Mouse (Mus musculus): ENCODE results near the gene Fbxo31. TPM values are rescaled to one million over a fixed set of nuclear protein-coding genes. Genes with fewer than 3 reads are reported as not detected.
"Not testable (repeated sequence)": the region's sequence is repeated elsewhere in the genome, so short reads cannot be mapped to it uniquely, and the experiment has no call there.

The Fbxo31 gene
- polyA plus RNA-seq (2015; fragmentation: Nextera tagmentation; extraction: Ambion mirVana), result 14.3 and 18.3 TPM in 2 replicates

- peak; percentile 97 for DNase-seq (ENCODE audit: low spot score)
Observed at GRCm38 (mm10) chr8:121578676-121579451, at the start of gene Fbxo31. Gene Fbxo31, minus strand, starts transcription at chr8:121578806.

- no peak for DNase-seq (ENCODE audit: low spot score)
Observed at GRCm38 (mm10) chr8:121623043-121623442, 44.4 kb upstream of the Fbxo31 start.

DNA sequence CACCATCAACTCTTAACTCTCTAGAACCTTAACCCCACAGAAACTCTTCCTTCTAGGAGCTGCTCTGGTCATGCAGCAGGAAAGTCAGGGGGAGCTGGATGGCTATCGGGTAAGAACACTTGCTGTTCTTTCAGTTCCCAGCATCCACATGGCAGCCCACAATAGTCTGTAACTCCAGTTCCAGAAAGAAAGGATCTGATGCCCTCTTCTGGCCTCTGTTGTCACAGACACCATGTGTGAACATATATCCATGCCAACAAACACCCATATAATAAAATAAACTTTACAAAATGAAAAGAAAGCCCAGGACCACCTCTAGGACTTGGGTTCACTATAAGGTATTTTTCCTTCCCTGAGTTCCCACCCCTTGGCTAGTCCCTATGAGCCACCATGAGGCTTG is 43.3 kb upstream of the Fbxo31 start:
- no peak for DNase-seq (ENCODE audit: low spot score)

- no peak for DNase-seq (ENCODE audit: low spot score)
Observed at GRCm38 (mm10) chr8:121620801-121621516, 42.4 kb upstream of the Fbxo31 start.

DNA sequence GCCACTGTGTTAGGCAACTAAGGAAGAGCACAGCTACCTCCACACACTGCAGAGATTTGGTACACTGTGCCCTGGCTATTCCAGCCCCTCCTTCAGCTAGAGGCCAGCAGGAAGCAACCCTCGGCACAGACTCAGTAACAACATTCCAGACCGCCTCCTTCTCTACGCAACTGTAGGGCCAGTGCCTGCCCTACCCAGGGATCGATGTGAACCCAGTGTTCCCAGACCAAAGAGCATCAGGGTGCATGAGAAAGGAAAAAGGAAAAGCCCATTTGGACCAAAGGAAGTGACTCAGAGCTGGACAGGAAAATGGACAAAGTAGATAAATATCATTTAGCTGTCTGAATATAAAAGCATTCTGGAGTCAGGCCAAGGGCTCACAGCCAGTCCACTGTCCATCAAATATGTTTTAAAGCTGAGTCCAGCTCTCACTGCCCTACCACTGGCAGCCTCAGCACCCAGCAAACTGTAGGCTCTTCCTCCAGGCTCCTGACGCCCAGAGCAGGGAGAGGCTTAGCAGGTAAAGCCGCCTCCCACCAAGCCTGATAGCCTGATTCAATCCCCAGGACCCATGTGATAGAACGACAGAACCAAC is 40.9 kb upstream of the Fbxo31 start:
- DNase-seq (ENCODE audit: low spot score), result no peak

DNA sequence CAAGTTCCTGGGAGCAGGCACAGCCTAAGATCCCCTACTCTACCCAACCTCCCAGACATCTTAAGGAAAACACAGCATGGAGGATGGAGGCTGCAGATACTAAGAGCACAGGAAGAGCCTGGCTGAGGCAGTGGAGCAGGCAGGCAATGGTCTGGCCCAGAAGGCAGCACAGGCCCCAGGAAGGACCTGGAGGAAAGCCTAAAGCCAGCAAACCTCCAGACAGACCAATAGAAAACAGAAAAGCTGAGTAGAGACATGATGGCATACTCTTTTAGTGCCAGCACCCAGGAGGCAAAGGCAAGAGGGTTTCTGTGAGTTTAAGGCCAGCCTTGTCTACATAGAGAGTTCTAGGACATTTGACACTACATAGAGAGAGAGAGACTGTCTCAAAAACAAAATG is 34.8 kb upstream of the Fbxo31 start:
- no peak for DNase-seq (ENCODE audit: low spot score)

DNA sequence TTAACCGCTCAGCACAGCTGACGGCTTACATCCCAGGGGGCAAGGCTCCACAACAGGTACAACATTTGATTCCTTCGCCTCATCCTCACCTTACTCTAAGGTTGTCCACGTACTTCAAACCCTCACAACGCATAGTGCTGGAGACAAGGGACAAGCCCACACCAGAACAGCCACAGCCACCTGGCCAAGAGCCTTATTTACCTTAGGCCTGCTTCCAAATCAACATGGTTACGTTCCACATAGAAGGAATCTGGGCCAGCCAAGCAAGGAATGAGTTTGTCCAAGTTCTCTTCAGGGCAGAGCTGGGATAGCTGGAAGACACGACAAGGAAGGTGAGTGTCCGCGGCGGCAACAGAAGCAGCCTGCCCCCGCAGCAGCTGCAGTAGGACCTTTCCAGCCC is 31.3 kb upstream of the Fbxo31 start:
- no peak for DNase-seq (ENCODE audit: low spot score)

DNA sequence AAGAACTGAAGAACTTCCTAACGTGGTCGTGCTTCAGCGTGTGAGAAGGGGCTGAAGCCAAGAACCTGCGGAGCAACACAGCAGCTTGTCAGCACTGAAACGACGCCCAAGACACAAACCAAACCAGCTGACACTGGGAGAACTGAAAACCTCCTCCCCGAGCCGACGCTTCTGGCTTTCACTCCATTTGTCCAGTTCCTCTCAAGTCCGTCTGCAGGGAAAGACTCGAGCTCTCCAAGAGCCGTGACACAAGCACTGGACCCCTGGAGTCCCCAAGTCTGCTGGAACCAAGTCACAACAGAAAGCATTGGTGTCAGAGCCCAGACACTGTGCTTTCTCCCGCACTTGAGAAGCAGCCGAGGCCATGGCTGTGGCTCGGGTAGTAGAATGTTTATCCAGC is 30.6 kb upstream of the Fbxo31 start:
- DNase-seq (ENCODE audit: low spot score), result no peak

- DNase-seq (ENCODE audit: low spot score), result peak; percentile 33
Observed at GRCm38 (mm10) chr8:121607661-121608060, 29.1 kb upstream of the Fbxo31 start.

DNA sequence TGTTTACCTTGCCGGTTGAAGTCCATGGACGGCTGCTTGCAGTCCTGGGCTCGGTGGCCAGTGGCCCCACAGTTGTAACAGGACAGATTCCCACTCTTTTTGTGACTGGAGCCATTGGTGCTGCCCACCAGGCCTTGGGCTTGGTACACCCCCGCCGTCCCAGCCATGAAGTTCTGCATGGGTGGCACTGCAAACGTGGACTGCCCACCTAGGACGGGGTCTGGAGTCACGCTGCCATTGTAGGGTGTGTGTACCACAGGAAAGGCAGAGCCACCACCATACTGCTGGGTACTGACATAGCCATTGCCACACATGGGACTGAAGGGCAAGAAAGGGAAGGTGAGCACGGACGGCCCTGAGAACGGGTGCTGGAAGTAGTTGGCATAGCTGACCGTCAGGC is 25.2 kb upstream of the Fbxo31 start:
- no peak for DNase-seq (ENCODE audit: low spot score)

- DNase-seq (ENCODE audit: low spot score), result peak; percentile 81
Observed at GRCm38 (mm10) chr8:121602860-121603259, 24.3 kb upstream of the Fbxo31 start.

DNA sequence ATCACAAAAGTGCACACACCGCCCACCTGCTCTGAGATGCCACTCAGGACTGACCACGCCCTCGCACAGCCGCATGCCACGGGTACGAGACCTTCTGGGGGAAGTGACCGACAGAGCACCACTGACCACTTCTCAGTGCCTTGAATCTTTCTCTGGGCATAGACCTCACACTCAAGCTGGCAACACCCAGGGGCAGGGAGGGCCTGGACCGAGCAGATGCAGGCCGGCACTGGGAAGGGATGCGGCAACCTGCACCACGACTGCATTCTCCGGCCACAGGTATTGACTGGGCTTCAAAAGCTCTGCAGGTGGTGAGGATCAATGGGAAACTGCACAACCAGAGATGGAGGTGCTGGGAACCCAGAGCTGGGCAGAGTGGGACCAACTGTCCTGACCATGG is 23.8 kb upstream of the Fbxo31 start:
- no peak for DNase-seq (ENCODE audit: low spot score)

DNA sequence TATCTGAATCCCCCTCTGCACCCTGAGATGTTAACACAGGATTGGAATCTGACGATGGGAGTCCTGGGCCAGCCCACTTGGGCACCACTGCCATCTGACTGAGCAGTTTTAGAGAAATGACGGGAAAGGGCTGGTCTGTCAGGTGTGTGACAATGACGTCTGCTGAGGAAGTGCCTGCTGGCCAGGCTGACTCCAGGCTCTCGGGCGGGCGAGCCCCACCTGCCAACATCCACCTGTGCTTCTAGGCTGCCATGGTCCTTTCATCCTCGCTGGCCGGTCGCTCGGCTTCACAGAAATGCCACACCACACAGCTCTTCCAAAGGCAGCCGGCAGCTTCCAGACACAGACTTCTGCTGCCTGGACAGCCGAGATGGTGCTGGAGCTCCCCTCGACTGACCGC is 21.2 kb upstream of the Fbxo31 start:
- no peak for DNase-seq (ENCODE audit: low spot score)

DNA sequence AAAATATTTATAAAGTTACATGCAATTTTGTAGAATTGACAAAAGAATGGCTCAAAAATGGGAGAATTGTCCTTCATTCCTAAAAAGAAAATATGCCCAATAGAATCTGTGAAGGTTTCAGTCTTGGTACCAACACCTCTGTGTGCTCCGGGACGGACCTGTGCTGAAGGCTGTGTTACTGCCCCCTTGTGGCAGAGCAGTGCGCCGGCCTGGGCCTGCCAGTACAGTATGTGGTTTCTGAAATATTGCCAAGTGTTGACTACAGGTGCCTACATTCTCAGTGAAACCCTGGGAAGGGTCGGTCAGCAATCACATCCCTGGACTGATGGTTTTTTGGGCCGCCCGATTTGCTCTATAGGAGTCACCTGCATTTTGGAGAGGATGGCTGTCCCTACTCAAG is 20.3 kb upstream of the Fbxo31 start:
- DNase-seq (ENCODE audit: low spot score), result peak; percentile 71

DNA sequence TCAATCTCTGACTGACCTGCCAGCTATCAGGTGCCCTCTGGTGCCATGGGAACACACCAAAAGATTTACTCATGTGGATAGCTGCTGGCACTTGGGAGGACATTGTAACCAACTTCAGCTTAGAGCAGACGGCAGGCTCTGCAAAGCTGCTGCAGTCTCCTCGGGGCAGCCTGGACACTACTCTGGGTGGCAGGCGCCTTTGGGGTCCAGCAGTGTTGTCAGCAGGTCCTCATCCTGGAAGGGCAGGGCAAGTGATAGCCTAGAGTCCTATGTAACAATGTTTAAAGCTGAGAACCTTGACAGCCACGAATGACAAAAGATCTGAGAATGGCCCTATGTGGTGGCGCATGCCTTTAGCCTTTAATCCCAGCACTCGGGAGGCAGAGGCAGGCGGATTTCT is 19.6 kb upstream of the Fbxo31 start:
- DNase-seq (ENCODE audit: low spot score), result no peak

DNA sequence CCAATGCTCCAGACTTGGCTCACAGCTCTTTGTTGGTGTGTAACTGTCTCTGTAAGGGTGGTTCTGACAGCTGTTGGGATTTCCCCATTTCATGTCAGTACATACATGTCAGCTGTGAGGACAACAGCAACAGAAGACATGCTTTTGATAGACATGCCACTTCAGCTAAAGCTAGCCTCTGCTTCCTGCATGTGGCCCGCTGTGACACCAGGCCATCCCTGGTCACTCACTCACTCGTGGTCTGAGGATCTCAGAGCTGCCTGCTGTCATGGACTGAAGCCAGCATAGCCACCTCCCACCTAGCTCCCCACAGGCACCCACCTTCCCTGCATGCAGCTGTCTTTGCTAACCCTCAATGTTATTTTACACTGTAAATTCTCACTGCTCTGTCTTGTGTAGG is 18.9 kb upstream of the Fbxo31 start:
- not testable (repeated sequence) for DNase-seq (ENCODE audit: low spot score)

DNA sequence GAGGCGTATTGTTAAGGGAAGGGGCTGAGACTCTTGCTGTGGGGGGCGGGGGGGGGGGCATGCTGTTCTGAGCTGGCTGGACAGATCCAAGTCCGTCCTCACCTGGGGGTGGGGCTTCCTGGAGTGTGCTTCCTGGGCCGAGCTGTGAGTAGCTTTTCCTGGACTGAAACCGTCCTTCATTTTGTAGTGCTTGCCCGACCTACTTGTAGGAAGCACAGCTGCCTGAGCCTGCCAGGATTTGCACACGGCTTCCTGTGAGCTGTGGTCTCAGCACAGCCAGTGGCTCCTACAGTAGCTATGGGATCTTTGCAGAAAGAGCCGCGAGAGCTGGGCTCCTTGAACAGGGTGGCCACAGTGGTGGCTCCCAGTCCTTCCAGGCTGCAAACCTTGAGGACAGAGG is 15.4 kb upstream of the Fbxo31 start:
- DNase-seq (ENCODE audit: low spot score), result no peak

GRCm38 (mm10) chr8:121593293-121593692 is 14.7 kb upstream of the Fbxo31 start:
- no peak for DNase-seq (ENCODE audit: low spot score)

DNA sequence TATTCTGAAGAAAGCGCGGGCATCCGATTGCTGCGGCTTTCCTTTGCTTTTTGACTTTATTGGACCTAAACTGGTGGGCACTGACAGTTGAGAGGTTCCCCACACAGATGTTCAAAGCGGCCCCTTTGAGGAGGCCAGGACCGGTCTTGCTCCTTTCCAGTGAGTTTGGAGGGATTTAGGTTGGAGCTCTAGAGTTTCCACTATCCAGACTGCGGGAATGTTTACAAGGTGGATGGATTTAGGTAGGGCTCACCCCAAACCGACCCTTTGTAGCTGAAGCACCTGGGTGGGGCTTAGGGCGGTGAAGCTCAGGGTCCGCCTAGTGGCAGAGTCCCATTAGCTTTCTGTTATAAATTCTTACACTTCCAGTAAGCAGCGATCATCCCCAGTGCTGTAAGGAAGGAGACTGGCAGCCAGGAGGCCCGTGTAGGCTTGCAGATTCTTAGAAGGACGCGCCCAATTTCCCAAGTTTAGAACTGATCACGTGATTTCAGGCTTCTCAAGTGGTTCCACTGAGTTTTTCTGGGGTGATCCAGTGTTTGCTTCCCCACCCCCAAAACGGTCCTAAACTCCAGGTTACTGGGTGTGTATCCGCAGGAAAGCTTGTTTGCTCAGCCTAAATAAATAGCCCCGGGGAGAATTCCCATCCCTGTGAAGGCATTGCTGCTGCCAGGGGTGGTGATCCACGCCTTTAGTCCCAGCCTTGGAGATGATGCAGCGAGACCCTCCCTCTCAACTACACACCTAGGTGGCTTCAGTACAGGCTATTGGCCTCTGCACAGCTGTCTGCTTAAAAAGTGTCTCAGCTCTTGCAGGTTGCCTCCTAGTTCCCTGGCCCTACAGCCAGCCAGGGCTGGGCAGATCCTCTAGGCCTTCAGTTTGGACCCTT is 12.8 kb upstream of the Fbxo31 start:
- peak; percentile 71 for DNase-seq (ENCODE audit: low spot score)

DNA sequence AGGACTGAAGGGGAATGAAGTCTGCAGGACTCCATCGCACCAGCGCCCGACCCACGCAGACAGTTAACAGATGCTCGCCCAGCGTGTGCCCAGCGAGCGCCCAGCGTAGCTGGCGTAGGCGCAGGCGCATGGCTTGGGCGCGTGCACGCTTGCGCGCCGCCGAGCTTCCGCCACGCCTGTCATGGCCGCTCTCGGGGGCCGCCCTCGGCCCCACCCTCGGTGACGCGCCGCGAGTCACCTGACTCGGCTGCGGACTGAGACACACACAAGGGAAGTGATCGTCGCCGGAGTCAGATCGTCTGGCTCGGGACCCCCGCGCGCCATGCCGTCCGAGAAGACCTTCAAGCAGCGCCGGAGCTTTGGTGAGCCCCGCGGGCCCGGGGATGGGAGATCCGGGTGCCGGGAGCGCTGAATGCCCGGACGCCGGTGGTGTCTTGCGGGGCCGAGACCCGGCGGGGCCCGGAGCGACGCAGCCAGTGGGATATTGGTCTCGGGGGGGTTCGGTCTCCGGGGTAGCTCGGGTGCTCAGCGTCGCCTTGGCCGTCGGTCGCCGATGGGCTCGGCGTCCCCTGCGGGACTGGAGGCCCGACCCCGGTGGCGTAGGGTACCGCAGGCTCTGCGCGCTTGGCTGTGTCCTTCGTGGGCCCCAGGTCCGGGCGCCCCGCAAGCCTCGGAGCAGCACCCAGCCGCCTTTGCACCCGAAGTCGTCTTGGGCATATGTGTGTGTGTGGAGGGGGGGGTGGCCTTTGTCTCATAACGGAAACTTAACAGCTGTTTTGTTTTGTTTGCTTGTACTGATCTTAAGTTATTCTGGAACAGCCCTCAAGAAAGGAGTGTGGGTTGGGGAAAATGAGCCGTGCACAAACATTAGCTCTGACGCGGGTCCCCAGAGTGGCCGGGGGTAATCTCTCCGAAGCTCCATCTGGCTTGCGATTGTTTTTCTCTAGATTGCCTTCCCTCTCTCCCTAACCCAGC is 11.9 kb upstream of the Fbxo31 start, which contains the start of gene Map1lc3b:
Map1lc3b (plus strand) TSS at position 159 of the 975 bp plus-strand sequence.
- DNase-seq (ENCODE audit: low spot score), result peak; percentile 95
